Mouse (Mus musculus): ENCODE measurements at regions not wholly inside any gene's neighbourhood (a gene's known extent, or its start where the extent isn't known, plus 50 kb on each side); places are given as distances from the start of the nearest gene placed in this dataset.

GRCm38 (mm10) chr13:57170180-57170579 is 274.4 kb upstream of the Trpc7 start:
- Histone ChIP-seq H3K79me2 (ENCODE audit: control insufficient read depth, insufficient read depth) (no peaks in the 10 kb centered on the region), H3K36me3 (ENCODE audit: control insufficient read depth, insufficient read depth) (no peaks in the 10 kb centered on the region), H3K4me2 (ENCODE audit: low read depth) (no peak overlapping the region), H3K27me3 (ENCODE audit: control insufficient read depth, insufficient read depth, insufficient read length) (no peaks in the 10 kb centered on the region), H3K4me3 (no peak overlapping the region), H3ac (ENCODE audit: control insufficient read depth, insufficient read length) (no peak overlapping the region)
- TF ChIP-seq POLR2AphosphoS2 (IDR thresholded peaks at IDR 0.05; ENCODE audit: insufficient read length, low read depth), result no peak
- no peak for TF ChIP-seq MAX (IDR thresholded peaks at IDR 0.05; ENCODE audit: low read depth)
- TF ChIP-seq MYOD1 (IDR thresholded peaks at IDR 0.05; ENCODE audit: control insufficient read depth in 1 of 3, insufficient read length in 2 of 3, low read depth in 2 of 3), result no peak
- no peak for TF ChIP-seq TCF12 (IDR thresholded peaks at IDR 0.05; ENCODE audit: insufficient read depth, poor library complexity, severe bottlenecking)
- TF ChIP-seq CEBPB (IDR thresholded peaks at IDR 0.05; ENCODE audit: insufficient read depth, poor library complexity, severe bottlenecking), result no peak
- TF ChIP-seq USF1 (IDR thresholded peaks at IDR 0.05; ENCODE audit: low read depth), result no peak
- TF ChIP-seq MYOG (IDR thresholded peaks at IDR 0.05; ENCODE audit: control insufficient read depth in 1 of 3, insufficient read depth in 1 of 3, insufficient read length in 2 of 3, low read depth in 2 of 3), result no peak
- no peak for TF ChIP-seq SRF (IDR thresholded peaks at IDR 0.05; ENCODE audit: control insufficient read depth, insufficient read length, low read depth)

- H3K4me2 ChIP-seq (ENCODE audit: low read depth), result no peak overlapping the region
- no peaks in the 10 kb centered on the region for H3K79me2 ChIP-seq (ENCODE audit: control insufficient read depth, insufficient read depth)
- no peak for TF ChIP-seq SRF (IDR thresholded peaks at IDR 0.05; ENCODE audit: control insufficient read depth, insufficient read length, low read depth)
- TF ChIP-seq POLR2A (IDR thresholded peaks at IDR 0.05; ENCODE audit: insufficient read length, low read depth), result no peak
- TF ChIP-seq POLR2AphosphoS2 (IDR thresholded peaks at IDR 0.05; ENCODE audit: insufficient read length, low read depth), result no peak
- TF ChIP-seq TCF12 (IDR thresholded peaks at IDR 0.05; ENCODE audit: insufficient read depth, poor library complexity, severe bottlenecking), result no peak
- no peak for TF ChIP-seq E2F4 (IDR thresholded peaks at IDR 0.05; ENCODE audit: insufficient read depth)
- TF ChIP-seq MAX (IDR thresholded peaks at IDR 0.05; ENCODE audit: low read depth), result no peak
- no peak for TF ChIP-seq USF1 (IDR thresholded peaks at IDR 0.05; ENCODE audit: low read depth)
- no peak for TF ChIP-seq REST (IDR thresholded peaks at IDR 0.05; ENCODE audit: insufficient read depth, insufficient read length)
- TF ChIP-seq MYOG (IDR thresholded peaks at IDR 0.05; ENCODE audit: control insufficient read depth in 1 of 3, insufficient read depth in 1 of 3, insufficient read length in 2 of 3, low read depth in 2 of 3), result no peak
- no peak for TF ChIP-seq TCF3 (IDR thresholded peaks at IDR 0.05; ENCODE audit: insufficient read length, low read depth)
- TF ChIP-seq CEBPB (IDR thresholded peaks at IDR 0.05; ENCODE audit: insufficient read depth, poor library complexity, severe bottlenecking), result no peak
- TF ChIP-seq MYOD1 (IDR thresholded peaks at IDR 0.05; ENCODE audit: control insufficient read depth in 1 of 3, insufficient read length in 2 of 3, low read depth in 2 of 3), result no peak
- no peak overlapping the region for H3K4me3 ChIP-seq
- H3ac ChIP-seq (ENCODE audit: control insufficient read depth, insufficient read length), result no peak overlapping the region
- H3K27me3 ChIP-seq (ENCODE audit: control insufficient read depth, insufficient read depth, insufficient read length), result no peaks in the 10 kb centered on the region
- no peaks in the 10 kb centered on the region for H3K36me3 ChIP-seq (ENCODE audit: control insufficient read depth, insufficient read depth)
Observed at GRCm38 (mm10) chr13:57169621-57170020, 273.8 kb upstream of the Trpc7 start.

GRCm38 (mm10) chr13:57165367-57165766 is 269.6 kb upstream of the Trpc7 start:
- TF ChIP-seq POLR2AphosphoS2 (IDR thresholded peaks at IDR 0.05; ENCODE audit: insufficient read length, low read depth) (no peak), E2F4 (IDR thresholded peaks at IDR 0.05; ENCODE audit: insufficient read depth) (no peak), CEBPB (IDR thresholded peaks at IDR 0.05; ENCODE audit: insufficient read depth, poor library complexity, severe bottlenecking) (no peak), MYOG (IDR thresholded peaks at IDR 0.05; ENCODE audit: control insufficient read depth in 1 of 3, insufficient read depth in 1 of 3, insufficient read length in 2 of 3, low read depth in 2 of 3) (no peak), SRF (IDR thresholded peaks at IDR 0.05; ENCODE audit: control insufficient read depth, insufficient read length, low read depth) (no peak)
- no peaks in the 10 kb centered on the region for H3K79me2 ChIP-seq (ENCODE audit: control insufficient read depth, insufficient read depth)
- no peak overlapping the region for H3K4me2 ChIP-seq (ENCODE audit: low read depth)
- H3ac ChIP-seq (ENCODE audit: control insufficient read depth, insufficient read length), result no peak overlapping the region
- H3K27me3 ChIP-seq (ENCODE audit: control insufficient read depth, insufficient read depth, insufficient read length), result no peaks in the 10 kb centered on the region
- no peaks in the 10 kb centered on the region for H3K36me3 ChIP-seq (ENCODE audit: control insufficient read depth, insufficient read depth)
- H3K4me3 ChIP-seq, result no peak overlapping the region

- Histone ChIP-seq H3K4me2 (ENCODE audit: low read depth) (no peak overlapping the region), H3K79me2 (ENCODE audit: control insufficient read depth, insufficient read depth) (no peaks in the 10 kb centered on the region), H3K36me3 (ENCODE audit: control insufficient read depth, insufficient read depth) (no peaks in the 10 kb centered on the region), H3K4me3 (no peak overlapping the region), H3ac (ENCODE audit: control insufficient read depth, insufficient read length) (no peak overlapping the region), H3K27me3 (ENCODE audit: control insufficient read depth, insufficient read depth, insufficient read length) (no peaks in the 10 kb centered on the region)
- TF ChIP-seq POLR2AphosphoS2 (IDR thresholded peaks at IDR 0.05; ENCODE audit: insufficient read length, low read depth) (no peak), CEBPB (IDR thresholded peaks at IDR 0.05; ENCODE audit: insufficient read depth, poor library complexity, severe bottlenecking) (no peak), E2F4 (IDR thresholded peaks at IDR 0.05; ENCODE audit: insufficient read depth) (no peak), REST (IDR thresholded peaks at IDR 0.05; ENCODE audit: insufficient read depth, insufficient read length) (no peak), USF1 (IDR thresholded peaks at IDR 0.05; ENCODE audit: low read depth) (no peak), TCF3 (IDR thresholded peaks at IDR 0.05; ENCODE audit: insufficient read length, low read depth) (no peak), SRF (IDR thresholded peaks at IDR 0.05; ENCODE audit: control insufficient read depth, insufficient read length, low read depth) (no peak), MAX (IDR thresholded peaks at IDR 0.05; ENCODE audit: low read depth) (no peak), TCF12 (IDR thresholded peaks at IDR 0.05; ENCODE audit: insufficient read depth, poor library complexity, severe bottlenecking) (no peak), MYOG (IDR thresholded peaks at IDR 0.05; ENCODE audit: control insufficient read depth in 1 of 3, insufficient read depth in 1 of 3, insufficient read length in 2 of 3, low read depth in 2 of 3) (no peak), MYOD1 (IDR thresholded peaks at IDR 0.05; ENCODE audit: control insufficient read depth in 1 of 3, insufficient read length in 2 of 3, low read depth in 2 of 3) (no peak), POLR2A (IDR thresholded peaks at IDR 0.05; ENCODE audit: insufficient read length, low read depth) (no peak)
Observed at GRCm38 (mm10) chr13:57152787-57153186, 257.0 kb upstream of the Trpc7 start.

GRCm38 (mm10) chr13:57147623-57148022 is 251.8 kb upstream of the Trpc7 start:
- H3K27me3 ChIP-seq (ENCODE audit: control insufficient read depth, insufficient read depth, insufficient read length), result no peaks in the 10 kb centered on the region
- no peak overlapping the region for H3K4me3 ChIP-seq
- no peak overlapping the region for H3K4me2 ChIP-seq (ENCODE audit: low read depth)
- TF ChIP-seq MAX (IDR thresholded peaks at IDR 0.05; ENCODE audit: low read depth), result no peak
- TF ChIP-seq USF1 (IDR thresholded peaks at IDR 0.05; ENCODE audit: low read depth), result no peak
- no peak for TF ChIP-seq REST (IDR thresholded peaks at IDR 0.05; ENCODE audit: insufficient read depth, insufficient read length)
- no peak for TF ChIP-seq POLR2A (IDR thresholded peaks at IDR 0.05; ENCODE audit: insufficient read length, low read depth)
- no peak for TF ChIP-seq SRF (IDR thresholded peaks at IDR 0.05; ENCODE audit: control insufficient read depth, insufficient read length, low read depth)
- TF ChIP-seq MYOG (IDR thresholded peaks at IDR 0.05; ENCODE audit: control insufficient read depth in 1 of 3, insufficient read depth in 1 of 3, insufficient read length in 2 of 3, low read depth in 2 of 3), result no peak
- TF ChIP-seq TCF12 (IDR thresholded peaks at IDR 0.05; ENCODE audit: insufficient read depth, poor library complexity, severe bottlenecking), result no peak
- TF ChIP-seq MYOD1 (IDR thresholded peaks at IDR 0.05; ENCODE audit: control insufficient read depth in 1 of 3, insufficient read length in 2 of 3, low read depth in 2 of 3), result no peak
- no peak for TF ChIP-seq CEBPB (IDR thresholded peaks at IDR 0.05; ENCODE audit: insufficient read depth, poor library complexity, severe bottlenecking)
- no peak for TF ChIP-seq TCF3 (IDR thresholded peaks at IDR 0.05; ENCODE audit: insufficient read length, low read depth)
- no peak for TF ChIP-seq E2F4 (IDR thresholded peaks at IDR 0.05; ENCODE audit: insufficient read depth)
- TF ChIP-seq POLR2AphosphoS2 (IDR thresholded peaks at IDR 0.05; ENCODE audit: insufficient read length, low read depth), result no peak
- no peaks in the 10 kb centered on the region for H3K36me3 ChIP-seq (ENCODE audit: control insufficient read depth, insufficient read depth)
- no peak overlapping the region for H3ac ChIP-seq (ENCODE audit: control insufficient read depth, insufficient read length)
- H3K79me2 ChIP-seq (ENCODE audit: control insufficient read depth, insufficient read depth), result no peaks in the 10 kb centered on the region
